Mouse (Mus musculus) brain, embryonic 14.5 days (tissue): ENCODE results near the gene Cryba2.

Source experiments
- CTCF ChIP-seq: fragments of 200-500 bp; IDR thresholded peaks from 2 replicates; pipeline ENCODE4 v1.5.1; 2012; ENCODE audit warnings: inconsistent platforms, mild to moderate bottlenecking, moderate library complexity, borderline replicate concordance; ENCODE audit not compliant: insufficient read depth, insufficient read length; ENCODE audit errors: extremely low read depth
- POLR2A ChIP-seq: fragments of 200-500 bp; IDR thresholded peaks from 2 replicates; pipeline ENCODE4 v1.6.1; 2012; ENCODE audit warnings: mild to moderate bottlenecking, inconsistent platforms, borderline replicate concordance; ENCODE audit not compliant: poor library complexity, insufficient read depth, insufficient read length, severe bottlenecking; ENCODE audit errors: extremely low read depth

DNA sequence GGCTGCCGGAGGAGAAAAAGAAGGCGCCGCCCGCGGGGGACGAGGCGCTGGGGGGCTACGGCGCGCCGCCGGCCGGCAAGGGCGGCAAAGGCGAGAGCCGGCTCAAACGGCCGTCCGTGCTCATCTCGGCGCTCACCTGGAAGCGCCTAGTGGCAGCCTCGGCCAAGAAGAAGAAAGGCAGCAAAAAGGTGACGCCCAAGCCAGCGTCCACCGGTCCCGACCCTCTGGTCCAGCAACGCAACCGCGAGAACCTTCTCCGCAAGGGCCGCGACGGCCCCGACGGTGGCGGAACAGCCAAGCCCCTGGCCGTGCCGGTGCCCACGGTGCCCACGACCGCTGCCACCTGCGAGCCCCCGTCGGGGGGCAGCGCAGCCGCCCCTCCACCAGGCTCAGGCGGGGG is 37.8 kb downstream of the Cryba2 start:
- TF ChIP-seq CTCF (no peak), POLR2A (no peak)
